Comparison of ENCODE assay signal across 8 mouse cellular contexts in genomic region chr2:156730501-156730921, GRCm38 (mm10). TPM values are rescaled to one million over a fixed set of nuclear protein-coding genes. Genes with fewer than 3 reads are reported as not detected.
A peak's percentile ranks its signal among the peaks of the same experiment; 100 is the strongest.
DNase-seq lines count a peak whose midpoint lies in the region; ATAC-seq and TF ChIP-seq lines count a peak whose summit lies in the region.

No protein-coding gene starts in this region.

- H3K4me3 ChIP-seq in midbrain, embryonic 10.5 days = no peak overlapping the region
- no peak overlapping the region for H3K4me3 ChIP-seq in midbrain, embryonic 11.5 days (ENCODE audit: low read depth, low read length)
- peak overlapping the region; percentile 65 for H3K4me3 ChIP-seq in bone marrow macrophage, adult 2 months (ENCODE audit: insufficient read depth, low read length)

- TF ChIP-seq CTCF in bone marrow macrophage, adult 2 months (IDR thresholded peaks at IDR 0.05; ENCODE audit: low read depth, low read length) = no peak

- peaks cover 45% of the 10 kb centered on the region for H3K4me1 ChIP-seq in midbrain, embryonic 10.5 days
- peaks cover 8% of the 10 kb centered on the region; the same call in 1 of the 2 replicates for H3K4me1 ChIP-seq in midbrain, embryonic 11.5 days (ENCODE audit: control insufficient read depth, insufficient read depth, low read length)
- H3K4me1 ChIP-seq in bone marrow macrophage, adult 2 months (ENCODE audit: control insufficient read depth, insufficient read depth, low read length) = peaks cover 64% of the 10 kb centered on the region

- intact Hi-C loops in gastrocnemius, postnatal 14 days (cut with DNase I; ENCODE audit: low total_unique reads) = no loop called here

- no peak for ATAC-seq in midbrain, embryonic 11.5 days (ENCODE audit: low FRiP score)
- peak; percentile 91 for ATAC-seq in inflammation-experienced regulatory T-cells, adult 6 months
- peak; percentile 17; the same call in 1 of the 2 replicates for ATAC-seq in neutrophil, adult 5-6 weeks (ENCODE audit: extremely low read depth, insufficient number of reproducible peaks, low FRiP score, poor library complexity, severe bottlenecking)

- peaks cover 19% of the 10 kb centered on the region for H3K36me3 ChIP-seq in midbrain, embryonic 10.5 days
- H3K36me3 ChIP-seq in midbrain, embryonic 11.5 days (ENCODE audit: control insufficient read depth, insufficient read depth, low read length) = no peaks in the 10 kb centered on the region; the same call in 1 of the 2 replicates

- H3K4me2 ChIP-seq in midbrain, embryonic 11.5 days = no peak overlapping the region

- H3K9ac ChIP-seq in midbrain, embryonic 11.5 days (ENCODE audit: low read length) = no peak overlapping the region

- H3K9me3 ChIP-seq in midbrain, embryonic 10.5 days (replicated peaks) = no peaks in the 10 kb centered on the region
- H3K9me3 ChIP-seq in midbrain, embryonic 11.5 days (ENCODE audit: control insufficient read depth, low read length) = no peaks in the 10 kb centered on the region

- no peak for TF ChIP-seq POLR2A in bone marrow macrophage, adult 2 months (IDR thresholded peaks at IDR 0.05; ENCODE audit: borderline replicate concordance, low read depth, low read length)

- 82% methylated on average over 12 of the region's 12 CpGs for WGBS in midbrain, embryonic 10.5 days
- WGBS in midbrain, embryonic 11.5 days = 84% methylated on average over 12 of the region's 12 CpGs

- H3K27ac ChIP-seq in midbrain, embryonic 10.5 days (replicated peaks) = 0 out of 2 replicates have a peak overlapping the region, but pooled peaks have one; percentile 13
- H3K27ac ChIP-seq in midbrain, embryonic 11.5 days (ENCODE audit: low read depth, low read length) = no peak overlapping the region
- peak overlapping the region; percentile 87 for H3K27ac ChIP-seq in bone marrow macrophage, adult 2 months (ENCODE audit: insufficient read depth, low read depth, low read length)

- no peaks in the 10 kb centered on the region for H3K27me3 ChIP-seq in midbrain, embryonic 10.5 days (ENCODE audit: low read depth, poor library complexity, severe bottlenecking)
- no peaks in the 10 kb centered on the region for H3K27me3 ChIP-seq in midbrain, embryonic 11.5 days (ENCODE audit: control insufficient read depth, insufficient read depth, low read length)

- DNase-seq in midbrain, embryonic 10.5 days (ENCODE audit: low spot score) = no peak
- DNase-seq in midbrain, embryonic 11.5 days (ENCODE audit: low spot score, missing footprints) = no peak
- DNase-seq in embryo, embryonic 9.5 days (ENCODE audit: extremely low spot score) = no peak
- no peak for DNase-seq in gastrocnemius, postnatal 14 days
- no peak for DNase-seq in layer of hippocampus, postnatal 14 days (ENCODE audit: low spot score in 2 of 2)

RNA-seq across cellular contexts. Expression of gene Myl9, which starts 44.7 kb away (rescaled TPM):
- 83.4 and 120 TPM in 2 replicates for polyA plus RNA-seq in midbrain, embryonic 10.5 days (2016; fragmentation: Nextera tagmentation; extraction: Ambion mirVana)
- 112 and 118 TPM in 2 replicates for polyA plus RNA-seq in midbrain, embryonic 11.5 days (2014; fragmentation: Nextera tagmentation; extraction: Ambion mirVana)
- 5.1 and 7.6 TPM in 2 replicates for polyA plus RNA-seq in bone marrow macrophage, adult 2 months (2012; ENCODE audit: insufficient read depth, insufficient read length, missing spikeins)
- polyA plus RNA-seq in inflammation-experienced regulatory T-cells, adult 6 months (2017; shearing (Covaris generic)) = not detected
- total RNA-seq in neutrophil, adult 5-6 weeks (2017) = 22.3 and 27.6 TPM in 2 replicates
- 100 to 1,000 TPM; 165 to 224 TPM for total RNA-seq in gastrocnemius, postnatal 14 days (2021)
- total RNA-seq in layer of hippocampus, postnatal 14 days (2021) = 10 to 100 TPM; 22.3 to 24.9 TPM
